Mouse (Mus musculus) thymus, postnatal 36 days (tissue): ENCODE data around the gene Prkag2.
A peak's percentile ranks its signal among the peaks of the same experiment; 100 is the strongest.
"Not testable (repeated sequence)": the region's sequence is repeated elsewhere in the genome, so short reads cannot be mapped to it uniquely, and the experiment has no call there.

Experiments
- DNase-seq, 2 experiments: peaks; one replicate each; pipeline ENCODE4 v3.0.0; 2022; ENCODE audit warnings: mixed read lengths in 2 of 2

The Prkag2 gene

GRCm38 (mm10) chr5:25086234-25086633 is 14.2 kb downstream of the Prkag2 start:
- DNase-seq: no peak

DNA sequence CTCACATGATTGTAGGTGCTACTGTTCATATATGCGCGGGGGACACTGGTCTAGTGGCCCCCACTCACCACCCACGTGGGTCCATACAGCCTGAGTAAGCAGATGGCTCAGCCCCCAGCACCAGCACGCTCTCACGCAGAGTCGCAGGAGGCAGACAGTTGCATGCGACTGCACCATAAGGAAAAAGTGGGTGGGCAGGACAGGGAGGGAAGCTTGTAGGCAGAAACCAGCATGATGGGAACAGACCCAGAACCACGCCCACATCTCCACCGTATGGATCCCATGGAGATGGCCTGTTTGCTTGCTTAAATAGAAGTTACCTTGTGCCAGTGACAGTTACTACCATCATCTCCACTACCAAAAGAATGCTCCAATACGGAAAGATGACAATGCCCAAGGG is 15.3 kb downstream of the Prkag2 start:
- DNase-seq: no peak

- no peak for DNase-seq
Observed at GRCm38 (mm10) chr5:25083816-25084215, 16.6 kb downstream of the Prkag2 start.

- peak; percentile 20 to 29 for DNase-seq
Observed at GRCm38 (mm10) chr5:25082542-25082941, 17.9 kb downstream of the Prkag2 start.

DNA sequence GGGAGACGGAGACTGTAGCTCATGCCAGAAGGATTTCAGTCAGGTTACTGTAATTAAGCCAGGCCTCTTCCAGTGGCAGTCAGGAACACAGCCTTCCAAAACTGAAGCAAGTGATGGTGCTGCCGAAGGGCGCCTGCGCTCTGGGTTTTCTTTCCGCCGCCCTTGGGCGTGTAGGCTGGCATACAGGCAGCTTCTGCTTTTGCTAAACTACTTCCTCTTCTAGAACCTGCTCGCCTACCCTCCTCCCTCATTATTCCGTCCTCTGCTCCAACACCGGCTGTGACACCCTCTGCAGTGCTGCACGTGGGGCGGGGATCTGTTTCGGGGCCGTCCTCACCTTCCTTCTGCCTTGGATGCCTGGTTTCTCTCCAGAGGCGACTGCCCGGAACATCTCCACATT is 18.9 kb downstream of the Prkag2 start:
- DNase-seq: peak; percentile 55 to 62

GRCm38 (mm10) chr5:25080994-25081393 is 19.4 kb downstream of the Prkag2 start:
- no peak for DNase-seq

DNA sequence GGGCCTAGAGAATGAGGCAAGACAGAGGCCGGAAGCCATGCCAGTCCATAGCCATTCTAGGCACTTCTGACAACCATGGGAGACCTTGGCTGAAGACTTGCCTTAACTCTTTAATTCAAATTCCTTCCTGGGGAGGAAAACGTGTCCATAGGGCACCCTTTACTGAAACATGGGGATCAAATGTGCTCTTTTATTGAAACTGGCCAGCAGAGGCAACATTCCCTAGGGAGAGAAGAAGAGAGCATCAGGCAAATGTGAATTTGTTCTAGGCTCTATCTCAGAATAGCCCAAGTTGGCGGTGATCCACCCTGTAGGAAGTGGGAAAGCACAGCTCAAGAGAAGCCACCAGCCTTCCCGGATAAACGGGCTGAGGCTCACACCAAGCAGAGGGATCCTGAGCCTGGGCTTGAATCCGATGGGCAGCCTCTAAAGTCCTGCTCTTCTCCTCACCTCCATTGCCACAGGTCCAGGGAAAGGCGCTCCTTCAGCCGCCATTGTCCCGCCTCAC is 19.9 kb downstream of the Prkag2 start:
- no peak for DNase-seq

GRCm38 (mm10) chr5:25079766-25080265 is 20.6 kb downstream of the Prkag2 start:
- DNase-seq: no peak

- no peak for DNase-seq
Observed at GRCm38 (mm10) chr5:25077873-25078651, 22.4 kb downstream of the Prkag2 start.

DNA sequence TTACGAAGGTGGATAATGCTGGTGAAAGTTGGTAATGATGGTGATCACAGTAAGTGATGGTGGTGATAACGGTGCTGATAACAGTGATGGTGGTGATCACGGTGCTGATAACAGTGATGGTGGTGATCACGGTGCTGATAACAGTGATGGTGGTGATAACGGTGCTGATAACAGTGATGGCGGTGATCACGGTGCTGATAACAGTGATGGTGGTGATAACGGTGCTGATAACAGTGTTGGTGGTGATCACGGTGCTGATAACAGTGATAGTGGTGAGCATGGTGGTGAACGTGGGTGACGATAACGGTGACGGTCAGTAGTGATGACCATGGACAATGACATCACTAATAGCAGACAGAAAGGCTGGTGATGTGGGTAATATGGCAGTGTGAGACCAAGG is 23.2 kb downstream of the Prkag2 start:
- not testable (repeated sequence) for DNase-seq

- DNase-seq: no peak
Observed at GRCm38 (mm10) chr5:25075623-25076022, 24.8 kb downstream of the Prkag2 start.

DNA sequence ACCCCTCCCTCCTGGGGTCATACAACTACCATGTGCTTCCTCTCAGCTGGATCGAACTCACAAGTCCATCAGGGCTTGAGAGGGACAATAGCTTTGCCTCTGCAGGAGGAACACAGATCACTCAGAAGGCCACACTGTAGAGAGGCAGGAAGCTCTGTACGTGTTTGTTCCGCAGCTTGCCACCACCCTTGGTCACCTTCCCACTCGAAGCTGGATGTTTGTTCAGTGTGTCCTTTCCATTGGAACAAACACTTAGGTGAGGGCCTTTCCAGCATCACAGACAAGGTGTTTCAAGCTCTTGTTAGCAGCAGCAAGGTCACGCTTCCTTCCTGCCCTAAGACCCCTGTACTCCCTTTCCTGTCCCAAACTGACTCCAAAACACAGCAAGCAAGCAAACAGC is 30.6 kb downstream of the Prkag2 start:
- DNase-seq: no peak

DNA sequence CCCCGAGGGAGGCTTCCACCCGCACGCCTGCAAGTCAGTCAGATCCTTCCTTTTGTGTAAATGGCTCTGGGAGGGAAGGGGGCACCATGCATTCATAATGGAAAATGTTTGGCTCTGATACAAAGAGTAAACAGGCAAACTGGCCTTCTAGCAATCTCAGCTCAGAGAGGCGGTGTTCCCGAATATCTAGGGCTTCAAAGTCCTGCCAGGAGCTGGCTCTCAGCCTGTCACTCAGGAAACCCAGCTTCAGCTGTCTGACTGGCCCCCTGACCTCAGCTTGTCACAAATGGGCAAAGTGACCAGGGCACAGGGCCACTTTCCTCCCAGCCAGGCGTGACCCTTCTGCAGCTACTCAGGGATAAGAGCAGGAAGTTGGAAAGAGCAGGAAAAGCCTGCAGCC is 33.3 kb downstream of the Prkag2 start:
- DNase-seq: no peak

DNA sequence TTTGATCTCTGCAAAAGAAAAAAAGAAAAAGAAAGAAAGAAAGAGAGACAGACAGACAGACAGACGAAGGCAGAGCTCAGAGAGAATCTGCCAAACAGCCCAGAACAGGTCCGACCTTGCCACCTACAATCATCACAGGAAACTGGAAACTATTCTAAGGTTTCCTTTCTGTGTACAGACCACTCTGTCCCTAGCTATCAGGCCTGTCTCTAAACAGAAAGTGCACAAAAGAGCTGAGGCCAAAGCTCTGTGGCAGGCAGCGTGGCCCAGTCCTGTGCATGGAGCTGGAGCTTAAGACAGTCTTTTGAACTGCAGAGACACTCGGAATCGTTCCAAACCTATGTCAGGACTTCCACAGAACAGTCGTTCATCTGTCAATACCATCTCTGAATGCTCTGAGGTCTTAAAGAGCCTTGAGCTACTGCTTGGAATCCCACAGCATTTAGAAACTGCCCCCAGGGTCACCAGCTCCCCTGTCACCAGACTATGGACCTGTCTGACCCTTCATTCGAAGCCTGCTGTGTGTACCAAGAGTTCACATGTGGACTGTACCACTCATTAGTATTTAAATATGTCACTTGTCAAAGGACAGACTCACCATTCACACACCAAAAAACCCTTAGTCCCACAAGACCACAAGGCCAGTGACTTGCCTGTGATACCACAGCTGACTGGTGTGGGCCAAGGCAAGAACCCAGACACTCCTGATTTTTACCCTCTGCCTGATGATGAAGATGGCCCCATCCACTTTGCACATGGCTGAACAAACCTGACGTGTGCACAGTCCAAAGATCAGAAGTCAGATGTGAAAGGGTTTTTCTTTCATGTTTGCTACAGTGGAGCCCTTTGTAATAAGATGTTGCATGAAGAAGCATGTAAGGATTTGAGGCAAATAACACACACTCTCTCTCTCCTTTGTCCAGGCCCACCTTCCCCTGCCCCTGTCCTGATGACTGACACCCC is 35.9 kb downstream of the Prkag2 start:
- no peak for DNase-seq

GRCm38 (mm10) chr5:25062506-25063132 is 37.8 kb downstream of the Prkag2 start:
- peak in 1 of 2 experiments; percentile 11 for DNase-seq

- no peak for DNase-seq
Observed at GRCm38 (mm10) chr5:25058853-25059741, 41.3 kb downstream of the Prkag2 start.

DNA sequence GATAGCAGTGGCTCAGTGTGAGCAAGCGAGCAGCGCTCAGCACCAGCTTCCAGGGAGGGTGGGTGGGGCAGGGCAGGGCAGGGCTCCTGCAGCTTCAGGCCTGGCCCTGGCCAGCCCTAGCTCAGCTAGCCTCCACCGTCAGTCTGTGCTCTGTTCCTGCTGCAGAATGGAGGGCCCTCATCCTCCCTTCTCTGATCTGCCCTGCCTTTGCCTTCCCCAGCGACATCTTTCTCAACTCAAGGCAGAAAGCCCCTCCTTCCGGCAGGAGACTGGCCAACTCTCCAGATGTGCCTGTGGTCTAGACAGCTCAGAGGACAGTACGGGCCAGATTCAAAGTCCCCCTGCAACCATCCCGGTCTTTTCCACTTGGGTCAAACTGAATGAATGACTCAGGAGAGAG is 42.0 kb downstream of the Prkag2 start:
- no peak for DNase-seq

- no peak for DNase-seq
Observed at GRCm38 (mm10) chr5:25055288-25055687, 45.2 kb downstream of the Prkag2 start.

DNA sequence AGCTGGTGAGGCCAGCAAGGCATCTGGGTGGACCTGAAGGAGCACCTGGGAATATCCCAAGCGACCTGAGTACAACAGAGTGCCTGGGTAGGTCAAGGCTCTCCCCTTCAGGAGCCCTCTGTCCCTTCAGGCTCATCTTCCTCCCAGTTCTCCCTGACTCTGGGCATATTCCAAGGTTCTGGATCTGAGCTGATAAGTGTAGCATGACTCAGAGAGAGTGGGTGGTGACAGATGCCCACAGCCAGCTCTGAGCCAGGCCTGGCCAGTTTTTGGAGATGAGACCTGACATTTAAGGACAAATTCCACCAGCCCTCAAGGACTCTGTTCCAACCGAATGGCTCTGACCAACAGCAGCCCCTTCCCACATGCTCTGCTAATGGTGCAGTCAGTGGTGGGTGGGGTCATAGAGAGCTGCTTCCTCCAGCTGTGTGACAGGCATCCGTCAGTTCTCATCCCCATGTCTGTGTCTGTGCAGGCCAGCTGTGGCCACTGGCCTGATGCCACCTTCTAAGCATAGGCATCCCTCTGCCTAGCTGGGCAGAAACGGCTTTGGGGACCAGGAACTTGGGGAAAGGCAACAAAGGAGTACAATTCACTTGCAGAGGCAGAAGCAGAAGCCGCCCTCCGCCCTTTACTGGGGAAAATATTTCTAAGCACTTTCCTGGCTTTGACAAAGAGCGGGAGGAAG is 46.3 kb downstream of the Prkag2 start:
- no peak for DNase-seq

DNA sequence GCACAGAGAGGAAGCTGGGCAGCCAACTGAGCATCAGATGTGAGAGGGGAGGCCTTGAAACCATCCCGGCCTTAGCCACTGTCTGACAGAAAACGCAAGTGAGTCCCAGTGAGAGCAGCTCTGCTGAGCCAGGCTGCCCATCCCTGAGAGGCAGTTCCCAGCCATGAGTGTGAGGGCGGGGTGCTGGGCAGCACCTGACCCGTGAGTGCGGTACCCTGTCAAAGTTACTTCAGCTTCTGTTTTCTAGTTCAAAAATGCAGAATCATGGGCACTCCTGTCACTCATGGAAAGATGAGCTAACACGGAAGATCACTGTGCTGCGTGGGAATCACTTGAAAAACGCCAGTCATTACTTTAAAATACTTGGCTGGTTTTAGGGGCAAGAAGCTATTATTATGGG is 49.6 kb downstream of the Prkag2 start:
- no peak for DNase-seq

GRCm38 (mm10) chr5:25047670-25048069 is 52.8 kb downstream of the Prkag2 start:
- DNase-seq: no peak
